7 mouse cellular contexts compared by ENCODE assay signal in the genomic region with DNA sequence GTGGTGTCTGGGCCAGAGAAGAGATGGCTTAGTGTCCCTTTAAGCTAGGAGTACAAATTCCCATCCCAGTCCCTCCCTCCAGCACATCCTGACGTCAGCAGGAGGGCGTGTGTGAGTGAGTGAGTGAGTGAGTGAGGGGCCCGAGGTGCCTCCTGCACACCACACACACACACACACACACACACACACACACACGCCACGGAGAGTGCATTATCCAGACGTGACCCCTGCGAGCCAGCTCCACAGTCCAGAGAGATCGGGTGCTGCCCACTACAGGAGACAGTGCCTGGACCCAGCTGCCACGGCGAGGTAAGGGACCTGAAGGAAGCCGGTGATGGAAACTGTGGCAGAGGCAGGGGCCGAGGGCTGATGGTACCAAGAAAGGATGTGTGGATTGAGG. TPM values are rescaled to one million over a fixed set of nuclear protein-coding genes. Genes with fewer than 3 reads are reported as not detected.
DNase-seq lines count a peak whose midpoint lies in the region; ATAC-seq lines count a peak whose summit lies in the region.

A gene (plus strand): TSS at position 81 of the 400 bp plus-strand sequence.

- H3K9me3 ChIP-seq in limb, embryonic 13.5 days = no peaks in the 10 kb centered on the region
- H3K9me3 ChIP-seq in neural tube, embryonic 12.5 days = no peaks in the 10 kb centered on the region

- H3K27me3 ChIP-seq in limb, embryonic 13.5 days = no peaks in the 10 kb centered on the region; the same call in 1 of the 2 replicates
- H3K27me3 ChIP-seq in neural tube, embryonic 12.5 days (replicated peaks) = no peaks in the 10 kb centered on the region

- H3K4me3 ChIP-seq in limb, embryonic 13.5 days = peak within 1 kb of the TSS; percentile 52
- peak within 1 kb of the TSS; percentile 49 for H3K4me3 ChIP-seq in neural tube, embryonic 12.5 days

- H3K4me1 ChIP-seq in limb, embryonic 13.5 days = peaks cover 26% of the 10 kb centered on the region
- H3K4me1 ChIP-seq in neural tube, embryonic 12.5 days = peaks cover 35% of the 10 kb centered on the region

- H3K9ac ChIP-seq in limb, embryonic 13.5 days = peak within 1 kb of the TSS; percentile 71
- H3K9ac ChIP-seq in neural tube, embryonic 12.5 days = peak within 1 kb of the TSS; percentile 63

- H3K4me2 ChIP-seq in limb, embryonic 13.5 days (replicated peaks) = peak within 1 kb of the TSS; percentile 76
- H3K4me2 ChIP-seq in neural tube, embryonic 12.5 days (replicated peaks) = peak within 1 kb of the TSS; percentile 67

- ATAC-seq in limb, embryonic 13.5 days (ENCODE audit: low FRiP score, low read depth) = peak; percentile 65
- ATAC-seq in neural tube, embryonic 12.5 days (ENCODE audit: low FRiP score, low read depth) = peak; percentile 61
- no peak for ATAC-seq in granulocyte monocyte progenitor cell, adult 5-6 weeks (replicated peaks; ENCODE audit: poor library complexity, severe bottlenecking)

- no peaks in the 10 kb centered on the region for H3K36me3 ChIP-seq in limb, embryonic 13.5 days
- no peaks in the 10 kb centered on the region for H3K36me3 ChIP-seq in neural tube, embryonic 12.5 days

- WGBS in limb, embryonic 13.5 days = under 1% methylated on average over 12 of the region's 12 CpGs
- 0% methylated on average over 12 of the region's 12 CpGs for WGBS in neural tube, embryonic 12.5 days

- H3K27ac ChIP-seq in limb, embryonic 13.5 days = peak within 1 kb of the TSS; percentile 39; the same call in 1 of the 2 replicates
- peak within 1 kb of the TSS; percentile 66 for H3K27ac ChIP-seq in neural tube, embryonic 12.5 days

- peak; percentile 75 for DNase-seq in adrenal gland, postnatal 10 days
- peak; percentile 82 for DNase-seq in cerebellum, adult 9-10 months
- DNase-seq in heart, adult 11 months = peak; percentile 95
- peak; percentile 67 for DNase-seq in kidney, adult 18-20 months

RNA-seq across cellular contexts. Expression of the gene that starts here (rescaled TPM):
- total RNA-seq in adrenal gland, postnatal 10 days (2021) = 10 to 100 TPM; 16.9 to 27.9 TPM
- polyA plus RNA-seq in limb, embryonic 13.5 days (2015; fragmentation: Nextera tagmentation; extraction: Ambion mirVana) = 13.4 and 15.0 TPM in 2 replicates
- polyA plus RNA-seq in neural tube, embryonic 12.5 days (2016; fragmentation: Nextera tagmentation; extraction: Ambion mirVana) = 60.8 and 64.8 TPM in 2 replicates
- total RNA-seq in granulocyte monocyte progenitor cell, adult 5-6 weeks (2014; fragmentation: Nextera tagmentation) = not detected in 2 replicates
- not detected in 2 replicates for total RNA-seq in granulocyte monocyte progenitor cell, adult 5-6 weeks (2017)

Comparison
In these comparisons a context has a peak if more than half of its experiments do, and no peak if none do; other contexts are left out.
1. RNA of the gene that starts here (total RNA-seq): 16.9 to 27.9 TPM in adrenal gland, postnatal 10 days; not detected in granulocyte monocyte progenitor cell, adult 5-6 weeks; every median in the first group is over 10 times any median in the second.
2. Peak in every context shown above with its lines, with median percentiles within 50 percentile points of each other: DNase-seq.